Mouse (Mus musculus) heart, adult 2 months (tissue): ENCODE results near the gene Eci1. TPM values are rescaled to one million over a fixed set of nuclear protein-coding genes. Genes with fewer than 3 reads are reported as not detected.

Experiments
- DNase-seq, 2 experiments: peaks; one replicate each; pipeline ENCODE4 v3.0.0; 2021
- H3K27ac ChIP-seq: fragments of 200-600 bp; 2 replicates; pipeline ENCODE4 v1.8.1; 2022
- H3K27me3 ChIP-seq: fragments of 200-500 bp; 2 replicates; pipeline ENCODE4 v1.6.1; 2012; ENCODE audit warnings: mild to moderate bottlenecking, low read length, inconsistent platforms, mixed read lengths; ENCODE audit not compliant: control insufficient read depth, insufficient read depth
- H3K36me3 ChIP-seq: fragments of 200-500 bp; 2 replicates; pipeline ENCODE4 v1.6.1; 2012; ENCODE audit warnings: low read length, inconsistent platforms; ENCODE audit not compliant: control insufficient read depth, insufficient read depth
- H3K4me1 ChIP-seq: fragments of 200-500 bp; 2 replicates; pipeline ENCODE4 v1.6.1; 2011; ENCODE audit warnings: low read length; ENCODE audit not compliant: control insufficient read depth, insufficient read depth
- H3K4me3 ChIP-seq: fragments of 200-600 bp; 2 replicates; pipeline ENCODE4 v1.8.1; 2022
- H3K79me2 ChIP-seq: fragments of 200-500 bp; replicated peaks from 2 replicates; pipeline ENCODE4 v1.6.1; 2012; ENCODE audit warnings: mild to moderate bottlenecking, inconsistent platforms, low read length, moderate library complexity, mixed read lengths; ENCODE audit not compliant: control insufficient read depth, insufficient read depth
- H3K9ac ChIP-seq: fragments of 200-500 bp; 2 replicates; pipeline ENCODE4 v1.6.1; 2012; ENCODE audit warnings: low read depth, mild to moderate bottlenecking, control low read depth, inconsistent platforms, low read length, mixed read lengths
- CTCF ChIP-seq: fragments of 200-600 bp; IDR thresholded peaks from 2 replicates; pipeline ENCODE4 v1.8.1; 2022; ENCODE audit warnings: antibody characterized with exemption, mild to moderate bottlenecking, moderate library complexity
- EP300 ChIP-seq: fragments of 200-500 bp; IDR thresholded peaks from 2 replicates; pipeline ENCODE4 v1.6.1; 2011; ENCODE audit warnings: low read depth, low read length, control low read depth; ENCODE audit not compliant: insufficient read depth
- POLR2A ChIP-seq: fragments of 200-500 bp; IDR thresholded peaks from 2 replicates; pipeline ENCODE4 v1.6.1; 2011; ENCODE audit warnings: mild to moderate bottlenecking, low read depth, low read length, control low read depth; ENCODE audit not compliant: insufficient read depth
- WGBS: fragments of 180-500 bp; shearing (Covaris S2); methylation state at CpG from one replicate; pipeline ENCODE4 v1.1.7; 2018; 5-methylcytosine and 5-hydroxymethylcytosine counted together
- intact Hi-C: fragments of 180-260 bp; cut with DNase I; formaldehyde crosslinking; loops from one replicate; pipeline ENCODE4 v1.15.1; 2025
- long read RNA-seq: library from polyadenylated mRNA; stranded (forward); transcript quantifications from one replicate; pipeline ENCODE4 v2.0.0, GENCODE M21; 2021
- polyA plus RNA-seq: library from polyadenylated mRNA; depleted of rRNA; stranded (reverse); fragments of >200 nt; gene quantifications from 2 replicates; pipeline ENCODE4 v1.2.3, GENCODE M21; 2012; rRNA removed
- total RNA-seq, 2 experiments: library from RNA; stranded (reverse); gene quantifications; 2 replicates each; pipeline ENCODE4 v1.2.3; 2021

Eci1 gene
- total RNA-seq (100 to 1,000 TPM; 421 to 487 TPM), polyA plus RNA-seq (414 and 486 TPM in 2 replicates)
- long read RNA-seq, transcript Eci1-205 (7 exons, 1,137 nt): major isoform, 340 of 353 reads
- long read RNA-seq, partial matches to known transcripts: 7 of 353 reads
- long read RNA-seq, other reads (novel, unspliced or antisense): 6 of 353 reads

GRCm38 (mm10) chr17:24426471-24427169 lies at the start of gene Eci1:
Gene Eci1 (plus strand): TSS chr17:24426641.
- TF ChIP-seq POLR2A: peak; percentile 91
- peak; percentile 34; the same call in 1 of the 2 replicates for TF ChIP-seq EP300
- peak; percentile 7; the same call in 1 of the 2 replicates for TF ChIP-seq CTCF
- Histone ChIP-seq H3K36me3 (no peaks in the 10 kb centered on the region), H3K9ac (peak within 1 kb of the TSS; percentile 87), H3K27me3 (no peaks in the 10 kb centered on the region), H3K79me2 (0 out of 2 replicates have a peak, but pooled peaks cover 1% of the 10 kb centered on the region), H3K4me3 (peak within 1 kb of the TSS; percentile 75), H3K4me1 (no peaks in the 10 kb centered on the region), H3K27ac (peak within 1 kb of the TSS; percentile 91)
- DNase-seq: peak; percentile 95 to 97
- 1% methylated on average over 48 of the region's 48 CpGs for WGBS
- intact Hi-C loops: no loop called here

- Histone ChIP-seq H3K36me3 (no peaks in the 10 kb centered on the region), H3K27me3 (no peaks in the 10 kb centered on the region), H3K9ac (no peak overlapping the region), H3K79me2 (no peaks in the 10 kb centered on the region), H3K4me3 (no peak overlapping the region), H3K27ac (no peak overlapping the region), H3K4me1 (peaks cover 5% of the 10 kb centered on the region)
- no peak for DNase-seq
- intact Hi-C loops: no loop called here
- TF ChIP-seq POLR2A (no peak), CTCF (no peak), EP300 (no peak)
- 52% methylated on average over 2 of the region's 2 CpGs for WGBS
These were observed 47.9 kb upstream of the Eci1 start for GRCm38 (mm10) chr17:24378496-24378895.

DNA sequence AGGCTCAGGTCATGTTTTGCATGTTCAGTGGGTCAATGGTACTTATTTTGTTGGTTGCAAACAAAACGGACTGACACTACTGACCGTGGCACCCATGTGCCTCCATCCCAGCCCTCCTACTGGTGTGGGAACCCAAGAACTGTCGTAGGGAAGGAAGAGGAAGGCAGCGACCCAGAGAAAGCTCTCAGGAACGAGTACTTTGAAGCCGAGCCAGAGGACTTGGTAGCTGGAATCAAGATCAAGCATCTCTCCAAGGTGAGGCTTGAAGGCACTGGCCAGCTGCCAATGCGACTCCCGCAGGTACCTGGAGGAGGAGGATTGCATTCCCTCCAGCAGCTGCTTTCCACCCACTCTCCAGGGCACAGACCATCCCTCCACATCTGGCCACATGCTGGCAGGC lies 42.7 kb upstream of the Eci1 start:
- Histone ChIP-seq H3K4me3 (no peak overlapping the region), H3K36me3 (no peaks in the 10 kb centered on the region), H3K4me1 (no peaks in the 10 kb centered on the region), H3K79me2 (no peaks in the 10 kb centered on the region), H3K27me3 (no peaks in the 10 kb centered on the region), H3K27ac (no peak overlapping the region), H3K9ac (no peak overlapping the region)
- intact Hi-C loops: no loop called here
- no peak for TF ChIP-seq CTCF
- no peak for TF ChIP-seq EP300
- TF ChIP-seq POLR2A: no peak
- WGBS: 76% methylated on average over 8 of the region's 8 CpGs
- DNase-seq: no peak

DNA sequence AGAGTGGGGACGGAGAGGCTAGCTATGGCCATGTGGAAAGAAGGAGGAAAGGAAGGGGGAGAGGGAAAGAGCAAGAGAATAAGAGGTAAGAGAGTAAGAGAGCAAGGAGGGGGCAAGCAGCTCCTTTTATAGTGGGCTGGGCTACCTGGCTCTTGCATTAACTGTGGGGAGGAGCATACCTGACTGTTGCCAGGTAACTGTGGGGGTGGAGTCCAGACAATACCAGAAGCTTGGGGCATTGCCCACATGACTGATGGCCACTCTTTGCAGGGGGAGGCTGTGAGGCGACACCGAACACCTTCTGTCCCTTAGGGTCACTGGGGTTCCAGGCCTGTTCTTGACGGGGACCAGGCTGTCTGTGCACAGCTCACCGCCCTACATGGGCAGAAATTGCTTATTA lies 37.7 kb upstream of the Eci1 start:
- TF ChIP-seq POLR2A (no peak), EP300 (no peak), CTCF (no peak)
- H3K27ac ChIP-seq: no peak overlapping the region
- WGBS: 93% methylated on average over 5 of the region's 5 CpGs
- no peak for DNase-seq
- no peaks in the 10 kb centered on the region for H3K36me3 ChIP-seq
- H3K27me3 ChIP-seq: no peaks in the 10 kb centered on the region
- no peak overlapping the region for H3K9ac ChIP-seq
- H3K4me1 ChIP-seq: no peaks in the 10 kb centered on the region
- no peak overlapping the region for H3K4me3 ChIP-seq
- no peaks in the 10 kb centered on the region for H3K79me2 ChIP-seq
- intact Hi-C loops: no loop called here

DNA sequence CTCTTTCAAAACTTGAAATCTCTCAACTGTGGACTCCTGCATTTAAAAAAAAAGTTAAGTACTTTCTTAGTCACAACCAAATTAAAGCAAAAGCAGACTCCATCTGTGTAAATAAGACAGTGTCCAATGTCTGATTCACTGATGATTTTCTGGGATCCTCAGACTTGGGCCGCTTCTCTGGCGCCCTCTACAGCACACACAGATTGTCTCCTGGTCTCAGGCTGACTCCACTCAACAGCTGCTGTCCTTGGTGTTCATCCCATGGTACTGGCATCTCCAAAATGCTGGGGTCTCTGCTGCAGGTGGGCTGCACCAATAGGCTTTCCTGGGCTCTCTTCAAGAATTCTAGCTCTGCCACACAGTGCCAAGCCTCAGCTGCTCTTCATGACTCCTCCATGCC lies 36.6 kb upstream of the Eci1 start:
- H3K4me3 ChIP-seq: no peak overlapping the region
- H3K4me1 ChIP-seq: no peaks in the 10 kb centered on the region
- peak; percentile 30 to 48 for DNase-seq
- 11% methylated on average over 2 of the region's 2 CpGs for WGBS
- H3K36me3 ChIP-seq: no peaks in the 10 kb centered on the region
- no peaks in the 10 kb centered on the region for H3K27me3 ChIP-seq
- intact Hi-C loops: loop anchor here (1.0 to 2.0 kb wide), 2 partner anchors 217 to 238 kb away; no protein-coding TSS in a partner anchor
- H3K79me2 ChIP-seq: no peaks in the 10 kb centered on the region
- H3K27ac ChIP-seq: no peak overlapping the region
- no peak overlapping the region for H3K9ac ChIP-seq
- TF ChIP-seq POLR2A (no peak), CTCF (peak; percentile 86), EP300 (no peak)

GRCm38 (mm10) chr17:24391149-24391548 lies 35.3 kb upstream of the Eci1 start:
- WGBS: 72% methylated on average over 8 of the region's 8 CpGs
- no peaks in the 10 kb centered on the region for H3K79me2 ChIP-seq
- H3K9ac ChIP-seq: no peak overlapping the region
- H3K27me3 ChIP-seq: no peaks in the 10 kb centered on the region
- no peak overlapping the region for H3K27ac ChIP-seq
- H3K36me3 ChIP-seq: no peaks in the 10 kb centered on the region
- no peak overlapping the region for H3K4me3 ChIP-seq
- H3K4me1 ChIP-seq: no peaks in the 10 kb centered on the region
- no peak for DNase-seq
- intact Hi-C loops: loop anchor here (2.0 kb wide), 1 partner anchor 218 kb away; no protein-coding TSS in a partner anchor
- TF ChIP-seq CTCF: peak; percentile 61
- TF ChIP-seq POLR2A: no peak
